Mouse (Mus musculus) gastrocnemius, postnatal 36 days (tissue): ENCODE results near the gene Il31ra. TPM values are rescaled to one million over a fixed set of nuclear protein-coding genes. Genes with fewer than 3 reads are reported as not detected.

ENCODE experiments used
- DNase-seq, 2 experiments: peaks; one replicate each; pipeline ENCODE4 v3.0.0; 2022
- intact Hi-C: fragments of 180-260 bp; cut with DNase I; formaldehyde crosslinking; loops from one replicate; pipeline ENCODE4 v1.15.1; 2025
- total RNA-seq, 2 experiments: library from RNA; stranded (reverse); gene quantifications; 2 replicates each; pipeline ENCODE4 v1.2.3; 2021

Gene Il31ra
- total RNA-seq, 2 experiments from 2014 or later, result not detected

- no peak for DNase-seq
- intact Hi-C loops, result loop anchor here (2.0 kb wide), 1 partner anchor 202 kb away; no protein-coding TSS in a partner anchor
These were observed 83.5 kb downstream of the Il31ra start for GRCm38 (mm10) chr13:112510437-112511212.

- peak in 1 of 2 experiments; percentile 34 for DNase-seq
- intact Hi-C loops, result loop anchor here (5.0 kb wide), 2 partner anchors 37 to 237 kb away; no protein-coding TSS in a partner anchor
These were observed 84.7 kb downstream of the Il31ra start for GRCm38 (mm10) chr13:112509465-112509864.

- no peak for DNase-seq
- intact Hi-C loops, result loop anchor here (5.0 kb wide), 2 partner anchors 36 to 236 kb away; no protein-coding TSS in a partner anchor
These were observed 85.7 kb downstream of the Il31ra start for GRCm38 (mm10) chr13:112508487-112508886.

- DNase-seq, result no peak
- intact Hi-C loops, result loop anchor here (5.0 kb wide), 2 partner anchors 35 to 235 kb away; no protein-coding TSS in a partner anchor
These were observed 86.5 kb downstream of the Il31ra start for GRCm38 (mm10) chr13:112507691-112508090.

- intact Hi-C loops, result loop anchor here (5.0 kb wide), 2 partner anchors 34 to 234 kb away; no protein-coding TSS in a partner anchor
These were observed 87.4 kb downstream of the Il31ra start for GRCm38 (mm10) chr13:112506766-112507165.

GRCm38 (mm10) chr13:112505436-112505835 is 88.7 kb downstream of the Il31ra start:
- DNase-seq, result no peak
- intact Hi-C loops, result loop anchor here (5.0 kb wide), 2 partner anchors 33 to 233 kb away; no protein-coding TSS in a partner anchor

More at GRCm38 (mm10) chr13:112506766-112507165, 87.4 kb downstream of the Il31ra start:
- DNase-seq, result no peak

GRCm38 (mm10) chr13:112503846-112504245 is 90.3 kb downstream of the Il31ra start:
- no peak for DNase-seq
- intact Hi-C loops, result no loop called here

- DNase-seq, result no peak
- intact Hi-C loops, result no loop called here
These were observed 93.7 kb downstream of the Il31ra start for GRCm38 (mm10) chr13:112500466-112500865.

- intact Hi-C loops, result no loop called here
- DNase-seq, result no peak
These were observed 94.1 kb downstream of the Il31ra start for GRCm38 (mm10) chr13:112500027-112500426.

GRCm38 (mm10) chr13:112494590-112494989 is 99.6 kb downstream of the Il31ra start:
- intact Hi-C loops, result no loop called here
- no peak for DNase-seq

GRCm38 (mm10) chr13:112492285-112492678 is 101.9 kb downstream of the Il31ra start:
- no peak for DNase-seq
- intact Hi-C loops, result no loop called here

- intact Hi-C loops, result no loop called here
- DNase-seq, result no peak
These were observed 102.4 kb downstream of the Il31ra start for GRCm38 (mm10) chr13:112491636-112492284.

- intact Hi-C loops, result no loop called here
- DNase-seq, result no peak
These were observed 104.1 kb downstream of the Il31ra start for GRCm38 (mm10) chr13:112490036-112490435.

GRCm38 (mm10) chr13:112486676-112487075 is 107.5 kb downstream of the Il31ra start:
- intact Hi-C loops, result no loop called here
- DNase-seq, result no peak

- intact Hi-C loops, result no loop called here
- DNase-seq, result no peak
These were observed 107.9 kb downstream of the Il31ra start for GRCm38 (mm10) chr13:112486236-112486635.

- DNase-seq, result no peak
- intact Hi-C loops, result no loop called here
These were observed 111.1 kb downstream of the Il31ra start for GRCm38 (mm10) chr13:112483015-112483414.

GRCm38 (mm10) chr13:112482525-112482924 is 111.6 kb downstream of the Il31ra start:
- DNase-seq, result no peak
- intact Hi-C loops, result no loop called here

- intact Hi-C loops, result no loop called here
- DNase-seq, result no peak
These were observed 114.2 kb downstream of the Il31ra start for GRCm38 (mm10) chr13:112479926-112480325.

- no peak for DNase-seq
- intact Hi-C loops, result no loop called here
These were observed 115.1 kb downstream of the Il31ra start for GRCm38 (mm10) chr13:112479032-112479431.

- no peak for DNase-seq
- intact Hi-C loops, result loop anchor here (5.0 kb wide), 1 partner anchor 33 kb away; no protein-coding TSS in a partner anchor
These were observed 120.1 kb downstream of the Il31ra start for GRCm38 (mm10) chr13:112473757-112474755.
